Mouse (Mus musculus): ENCODE data around the gene Taldo1. TPM values are rescaled to one million over a fixed set of nuclear protein-coding genes. Genes with fewer than 3 reads are reported as not detected.

Taldo1 gene
- 409 and 415 TPM in 2 replicates for polyA plus RNA-seq (2015; fragmentation: Nextera tagmentation; extraction: Ambion mirVana)

- H3K9ac ChIP-seq, result peak within 1 kb of the TSS; percentile 85
- peak; percentile 78 for ATAC-seq (ENCODE audit: insufficient read depth)
- H3K4me1 ChIP-seq (replicated peaks), result peaks cover 85% of the 10 kb centered on the region
These were observed at the start of gene Taldo1 for GRCm38 (mm10) chr7:141391625-141392551. TSS of gene Taldo1 (plus strand) at chr7:141392199.

GRCm38 (mm10) chr7:141343230-141343629 is 48.8 kb upstream of the Taldo1 start:
- H3K27ac ChIP-seq (replicated peaks), result no peak overlapping the region
- no peak overlapping the region for H3K4me2 ChIP-seq
- H3K9me3 ChIP-seq (replicated peaks), result no peaks in the 10 kb centered on the region
- no peak for ATAC-seq (ENCODE audit: insufficient read depth)
- WGBS (ENCODE audit: insufficient replicate concordance), result 42% methylated on average over 2 of the region's 2 CpGs
- no peak overlapping the region for H3K9ac ChIP-seq
- H3K36me3 ChIP-seq (replicated peaks), result no peaks in the 10 kb centered on the region
- peaks cover 27% of the 10 kb centered on the region for H3K4me1 ChIP-seq (replicated peaks)
- H3K27me3 ChIP-seq, result peaks cover 14% of the 10 kb centered on the region; the same call in 1 of the 2 replicates
- no peak overlapping the region for H3K4me3 ChIP-seq (replicated peaks)

More at GRCm38 (mm10) chr7:141391625-141392551, at the start of gene Taldo1:
- under 1% methylated on average over 57 of the region's 57 CpGs for WGBS (ENCODE audit: insufficient replicate concordance)
- Histone ChIP-seq H3K27ac (replicated peaks) (peak within 1 kb of the TSS; percentile 100), H3K4me3 (replicated peaks) (peak within 1 kb of the TSS; percentile 82), H3K36me3 (replicated peaks) (peaks cover 17% of the 10 kb centered on the region), H3K27me3 (no peaks in the 10 kb centered on the region), H3K4me2 (peak within 1 kb of the TSS; percentile 96), H3K9me3 (replicated peaks) (no peaks in the 10 kb centered on the region)

- Histone ChIP-seq H3K4me3 (replicated peaks) (no peak overlapping the region), H3K4me2 (no peak overlapping the region), H3K27me3 (peaks cover 14% of the 10 kb centered on the region; the same call in 1 of the 2 replicates), H3K9ac (no peak overlapping the region), H3K36me3 (replicated peaks) (no peaks in the 10 kb centered on the region), H3K4me1 (replicated peaks) (peaks cover 23% of the 10 kb centered on the region), H3K27ac (replicated peaks) (no peak overlapping the region), H3K9me3 (replicated peaks) (no peaks in the 10 kb centered on the region)
- WGBS (ENCODE audit: insufficient replicate concordance), result 55% methylated on average over 7 of the region's 7 CpGs
- ATAC-seq (ENCODE audit: insufficient read depth), result no peak
These were observed 48.3 kb upstream of the Taldo1 start for GRCm38 (mm10) chr7:141343696-141344095.

- H3K27ac ChIP-seq (replicated peaks), result no peak overlapping the region
- ATAC-seq (ENCODE audit: insufficient read depth), result no peak
- H3K4me2 ChIP-seq, result no peak overlapping the region
- no peak overlapping the region for H3K9ac ChIP-seq
- no peaks in the 10 kb centered on the region for H3K9me3 ChIP-seq (replicated peaks)
- 68% methylated on average over 5 of the region's 5 CpGs for WGBS (ENCODE audit: insufficient replicate concordance)
- 0 out of 2 replicates have a peak, but pooled peaks cover 13% of the 10 kb centered on the region for H3K4me1 ChIP-seq (replicated peaks)
- H3K27me3 ChIP-seq, result peaks cover 4% of the 10 kb centered on the region; the same call in 1 of the 2 replicates
- H3K4me3 ChIP-seq (replicated peaks), result no peak overlapping the region
- H3K36me3 ChIP-seq (replicated peaks), result no peaks in the 10 kb centered on the region
These were observed 47.2 kb upstream of the Taldo1 start for GRCm38 (mm10) chr7:141344787-141345186.

- no peak overlapping the region for H3K9ac ChIP-seq
- 57% methylated on average over 6 of the region's 6 CpGs for WGBS (ENCODE audit: insufficient replicate concordance)
- no peak overlapping the region for H3K4me3 ChIP-seq (replicated peaks)
- 0 out of 2 replicates have a peak, but pooled peaks cover under 1% of the 10 kb centered on the region for H3K36me3 ChIP-seq (replicated peaks)
- H3K9me3 ChIP-seq (replicated peaks), result no peaks in the 10 kb centered on the region
- H3K27me3 ChIP-seq, result peaks cover 10% of the 10 kb centered on the region
- no peak overlapping the region for H3K27ac ChIP-seq (replicated peaks)
- peaks cover 4% of the 10 kb centered on the region; the same call in 1 of the 2 replicates for H3K4me1 ChIP-seq (replicated peaks)
- no peak for ATAC-seq (ENCODE audit: insufficient read depth)
- no peak overlapping the region for H3K4me2 ChIP-seq
These were observed 40.9 kb upstream of the Taldo1 start for GRCm38 (mm10) chr7:141351061-141351460.

GRCm38 (mm10) chr7:141355051-141355450 is 36.9 kb upstream of the Taldo1 start:
- no peak overlapping the region for H3K27ac ChIP-seq (replicated peaks)
- no peak overlapping the region for H3K4me3 ChIP-seq (replicated peaks)
- no peaks in the 10 kb centered on the region for H3K9me3 ChIP-seq (replicated peaks)
- H3K9ac ChIP-seq, result no peak overlapping the region
- no peak for ATAC-seq (ENCODE audit: insufficient read depth)
- H3K36me3 ChIP-seq (replicated peaks), result 0 out of 2 replicates have a peak, but pooled peaks cover 5% of the 10 kb centered on the region
- H3K4me1 ChIP-seq (replicated peaks), result peaks cover 4% of the 10 kb centered on the region; the same call in 1 of the 2 replicates
- H3K27me3 ChIP-seq, result peaks cover 29% of the 10 kb centered on the region
- no peak overlapping the region for H3K4me2 ChIP-seq
- WGBS (ENCODE audit: insufficient replicate concordance), result 67% methylated on average over 8 of the region's 8 CpGs

GRCm38 (mm10) chr7:141355626-141356326 is 36.2 kb upstream of the Taldo1 start:
- Histone ChIP-seq H3K4me1 (replicated peaks) (peaks cover 2% of the 10 kb centered on the region; the same call in 1 of the 2 replicates), H3K36me3 (replicated peaks) (0 out of 2 replicates have a peak, but pooled peaks cover 5% of the 10 kb centered on the region), H3K27me3 (peaks cover 35% of the 10 kb centered on the region), H3K27ac (replicated peaks) (no peak overlapping the region), H3K4me2 (no peak overlapping the region), H3K9ac (no peak overlapping the region), H3K4me3 (replicated peaks) (no peak overlapping the region), H3K9me3 (replicated peaks) (no peaks in the 10 kb centered on the region)
- WGBS (ENCODE audit: insufficient replicate concordance), result 52% methylated on average over 12 of the region's 12 CpGs
- ATAC-seq (ENCODE audit: insufficient read depth), result no peak

- no peak for ATAC-seq (ENCODE audit: insufficient read depth)
- 0 out of 2 replicates have a peak, but pooled peaks cover 6% of the 10 kb centered on the region for H3K4me1 ChIP-seq (replicated peaks)
- WGBS (ENCODE audit: insufficient replicate concordance), result 45% methylated on average over 14 of the region's 14 CpGs
- peaks cover 45% of the 10 kb centered on the region for H3K27me3 ChIP-seq
- 0 out of 2 replicates have a peak, but pooled peaks cover 5% of the 10 kb centered on the region for H3K36me3 ChIP-seq (replicated peaks)
- H3K4me3 ChIP-seq (replicated peaks), result no peak overlapping the region
- no peak overlapping the region for H3K4me2 ChIP-seq
- no peaks in the 10 kb centered on the region for H3K9me3 ChIP-seq (replicated peaks)
- H3K9ac ChIP-seq, result no peak overlapping the region
- no peak overlapping the region for H3K27ac ChIP-seq (replicated peaks)
These were observed 35.0 kb upstream of the Taldo1 start for GRCm38 (mm10) chr7:141356971-141357370.

GRCm38 (mm10) chr7:141361510-141361909 is 30.5 kb upstream of the Taldo1 start:
- Histone ChIP-seq H3K4me2 (no peak overlapping the region), H3K36me3 (replicated peaks) (no peaks in the 10 kb centered on the region), H3K4me3 (replicated peaks) (no peak overlapping the region), H3K9me3 (replicated peaks) (no peaks in the 10 kb centered on the region), H3K27ac (replicated peaks) (no peak overlapping the region), H3K9ac (no peak overlapping the region), H3K4me1 (replicated peaks) (peaks cover 39% of the 10 kb centered on the region), H3K27me3 (peaks cover 36% of the 10 kb centered on the region)
- WGBS (ENCODE audit: insufficient replicate concordance), result 32% methylated on average over 24 of the region's 24 CpGs
- ATAC-seq (ENCODE audit: insufficient read depth), result no peak

- Histone ChIP-seq H3K4me3 (replicated peaks) (no peak overlapping the region), H3K9me3 (replicated peaks) (no peaks in the 10 kb centered on the region), H3K27me3 (peaks cover 23% of the 10 kb centered on the region), H3K4me1 (replicated peaks) (peaks cover 39% of the 10 kb centered on the region), H3K27ac (replicated peaks) (peak overlapping the region; percentile 93), H3K36me3 (replicated peaks) (no peaks in the 10 kb centered on the region), H3K9ac (peak overlapping the region; percentile 31; the same call in 1 of the 2 replicates), H3K4me2 (peak overlapping the region; percentile 62; the same call in 1 of the 2 replicates)
- WGBS (ENCODE audit: insufficient replicate concordance), result 53% methylated on average over 4 of the region's 4 CpGs
- peak; percentile 59 for ATAC-seq (ENCODE audit: insufficient read depth)
These were observed 28.8 kb upstream of the Taldo1 start for GRCm38 (mm10) chr7:141363106-141363751.

Data from liver, embryonic 15.5 days (tissue).